Mouse (Mus musculus) testis, postnatal 10 days (tissue): ENCODE results near the gene Olfr187.
"Not testable (repeated sequence)": the region's sequence is repeated elsewhere in the genome, so short reads cannot be mapped to it uniquely, and the experiment has no call there.

Source experiments
- DNase-seq: peaks from one replicate; pipeline ENCODE4 v3.0.0; 2021; ENCODE audit warnings: low spot score

The Olfr187 gene

GRCm38 (mm10) chr16:59039710-59040109 is at the start of gene Olfr187:
Gene Olfr187 (minus strand): TSS chr16:59039767.
- DNase-seq, result no peak

- not testable (repeated sequence) for DNase-seq
Measured at GRCm38 (mm10) chr16:59081113-59081512, 41.5 kb upstream of the Olfr187 start.

- DNase-seq, result no peak
Measured at GRCm38 (mm10) chr16:59077905-59078304, 38.3 kb upstream of the Olfr187 start, which contains the start of gene Olfr190. Gene Olfr190 (minus strand): TSS chr16:59078005.

GRCm38 (mm10) chr16:59073520-59073919 is 34.0 kb upstream of the Olfr187 start:
- DNase-seq, result no peak

- no peak for DNase-seq
Measured at GRCm38 (mm10) chr16:59071755-59072154, 32.2 kb upstream of the Olfr187 start.

- not testable (repeated sequence) for DNase-seq
Measured at GRCm38 (mm10) chr16:59062411-59062810, 22.8 kb upstream of the Olfr187 start.

- not testable (repeated sequence) for DNase-seq
Measured at GRCm38 (mm10) chr16:59049286-59049685, 9.7 kb upstream of the Olfr187 start.

- no peak for DNase-seq
Measured at GRCm38 (mm10) chr16:59048860-59049259, 9.3 kb upstream of the Olfr187 start.

GRCm38 (mm10) chr16:59047579-59047978 is 8.0 kb upstream of the Olfr187 start:
- DNase-seq, result no peak

GRCm38 (mm10) chr16:59045835-59046234 is 6.3 kb upstream of the Olfr187 start:
- DNase-seq, result no peak

- DNase-seq, result no peak
Measured at GRCm38 (mm10) chr16:59030191-59030590, 9.4 kb downstream of the Olfr187 start, which contains the start of gene Olfr186. Gene Olfr186 (minus strand): TSS chr16:59030291.

GRCm38 (mm10) chr16:59013357-59014018 is 26.1 kb downstream of the Olfr187 start:
- DNase-seq, result no peak

- no peak for DNase-seq
Measured at GRCm38 (mm10) chr16:59007146-59007545, 32.4 kb downstream of the Olfr187 start.

GRCm38 (mm10) chr16:58995057-58995456 is 44.5 kb downstream of the Olfr187 start, which contains the start of gene Olfr183:
Gene Olfr183 (plus strand): TSS chr16:58995357.
- no peak for DNase-seq
